Mouse (Mus musculus): Measurements from ENCODE around the gene Plxna3. TPM values are rescaled to one million over a fixed set of nuclear protein-coding genes. Genes with fewer than 3 reads are reported as not detected.
"Not testable (repeated sequence)": the region's sequence is repeated elsewhere in the genome, so short reads cannot be mapped to it uniquely, and the experiment has no call there.

The Plxna3 gene
- total RNA-seq (2015; ENCODE audit: low replicate concordance) (0.42 TPM in 1 of 2 replicates, not detected in the other), total RNA-seq (2017; ENCODE audit: low replicate concordance) (0.34 and 2.6 TPM in 2 replicates)

DNA sequence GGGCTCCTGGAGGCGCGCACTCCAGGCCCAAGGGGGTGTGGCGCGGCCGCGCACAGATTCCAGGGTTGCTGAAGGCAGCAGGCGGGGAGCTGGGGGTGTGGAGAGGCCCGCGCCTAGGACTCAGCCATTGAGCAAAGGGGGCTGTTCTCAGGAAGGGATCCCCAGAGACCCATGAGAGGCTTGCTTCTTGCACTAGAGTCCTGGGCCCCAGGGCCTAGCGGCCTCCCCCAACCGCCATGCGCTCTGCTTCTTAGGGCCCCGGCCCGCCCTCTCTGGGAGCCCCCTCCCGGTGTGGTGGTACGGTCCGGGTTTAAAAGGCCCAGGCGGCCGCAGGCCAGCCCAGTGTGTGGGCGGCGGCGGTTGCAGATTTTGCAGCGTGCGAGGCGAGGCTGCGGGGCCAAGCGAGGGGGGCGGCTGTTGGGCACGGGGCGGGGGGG is at the start of gene Plxna3:
Plxna3 (plus strand) TSS at position 342 of the 437 bp plus-strand sequence.
- ATAC-seq (replicated peaks; ENCODE audit: low FRiP score, poor library complexity, severe bottlenecking), result peak; percentile 69; the same call in 1 of the 2 replicates

GRCm38 (mm10) chrX:74281041-74281731 is 47.7 kb upstream of the Plxna3 start:
- ATAC-seq (replicated peaks; ENCODE audit: low FRiP score, poor library complexity, severe bottlenecking), result 0 out of 2 replicates have a peak, but pooled peaks have one; percentile 4

DNA sequence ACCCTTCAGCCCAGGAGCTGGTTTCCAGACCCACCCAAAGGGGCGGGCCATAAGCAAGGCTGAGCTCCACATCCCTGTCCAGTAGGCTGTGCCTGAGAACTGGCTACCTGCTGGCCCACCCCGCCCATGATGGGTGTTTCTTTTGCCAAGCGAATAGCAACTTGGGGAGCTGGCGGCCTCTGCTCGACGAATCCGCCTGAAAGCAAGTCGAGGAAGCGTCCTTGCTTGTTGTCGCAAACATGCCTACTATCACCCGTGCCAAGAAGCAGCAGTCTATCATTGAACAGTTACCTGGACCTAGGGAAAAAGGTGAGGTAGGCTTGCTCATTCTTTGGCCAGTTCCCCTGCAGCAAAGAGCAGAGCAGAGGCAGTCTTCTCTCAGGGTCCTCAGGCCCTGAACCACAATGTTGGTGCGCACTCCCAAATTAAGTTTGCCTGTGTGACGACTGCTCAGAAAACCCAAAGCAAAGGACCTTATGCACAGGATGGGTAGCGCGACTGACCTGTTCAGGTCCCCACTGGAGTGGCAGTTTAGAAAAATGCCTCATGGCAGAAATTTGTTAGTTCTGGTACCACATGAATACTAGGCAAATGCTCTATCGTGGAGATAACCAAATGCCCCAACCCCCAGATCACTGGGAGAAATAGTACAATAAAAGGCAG is 47.0 kb upstream of the Plxna3 start, which contains the start of the genes Taz and Dnase1l1:
Taz (plus strand) TSS at position 181 of the 663 bp plus-strand sequence.
Dnase1l1 (minus strand) TSS at position 606 of the 663 bp plus-strand sequence.
- peak; percentile 93 for ATAC-seq (replicated peaks; ENCODE audit: low FRiP score, poor library complexity, severe bottlenecking)

GRCm38 (mm10) chrX:74282395-74283091 is 46.3 kb upstream of the Plxna3 start:
- ATAC-seq (replicated peaks; ENCODE audit: low FRiP score, poor library complexity, severe bottlenecking), result peak; percentile 76

- ATAC-seq (replicated peaks; ENCODE audit: low FRiP score, poor library complexity, severe bottlenecking), result 0 out of 2 replicates have a peak, but pooled peaks have one; percentile 1
These were observed 45.8 kb upstream of the Plxna3 start for GRCm38 (mm10) chrX:74283092-74283437.

- ATAC-seq (replicated peaks; ENCODE audit: low FRiP score, poor library complexity, severe bottlenecking), result no peak
These were observed 35.4 kb upstream of the Plxna3 start for GRCm38 (mm10) chrX:74293431-74293830.

GRCm38 (mm10) chrX:74296538-74297448 is 32.1 kb upstream of the Plxna3 start, which contains the start of gene Atp6ap1:
Atp6ap1 (plus strand) TSS chrX:74297097.
- peak; percentile 98 for ATAC-seq (replicated peaks; ENCODE audit: low FRiP score, poor library complexity, severe bottlenecking)

GRCm38 (mm10) chrX:74298348-74298747 is 30.5 kb upstream of the Plxna3 start:
- ATAC-seq (replicated peaks; ENCODE audit: low FRiP score, poor library complexity, severe bottlenecking), result no peak

DNA sequence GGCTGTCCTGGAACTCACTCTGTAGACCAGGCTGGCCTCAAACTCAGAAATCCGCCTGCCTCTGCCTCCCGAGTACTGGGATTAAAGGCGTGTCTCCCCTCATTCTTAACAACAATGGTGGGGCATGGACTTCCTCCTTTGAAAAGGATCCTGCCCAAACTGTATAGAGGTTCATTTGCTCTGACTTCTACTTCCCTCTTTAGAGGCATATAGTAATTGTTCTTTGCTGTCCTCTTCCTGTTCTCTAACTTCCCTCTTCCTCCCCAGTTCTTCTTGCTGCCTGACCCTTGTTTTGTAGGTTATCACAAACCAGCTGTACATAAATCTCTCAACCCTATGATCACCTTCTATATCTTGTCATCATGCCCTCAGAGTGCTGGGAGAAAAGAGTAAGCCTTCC is 29.1 kb upstream of the Plxna3 start:
- ATAC-seq (replicated peaks; ENCODE audit: low FRiP score, poor library complexity, severe bottlenecking), result no peak

DNA sequence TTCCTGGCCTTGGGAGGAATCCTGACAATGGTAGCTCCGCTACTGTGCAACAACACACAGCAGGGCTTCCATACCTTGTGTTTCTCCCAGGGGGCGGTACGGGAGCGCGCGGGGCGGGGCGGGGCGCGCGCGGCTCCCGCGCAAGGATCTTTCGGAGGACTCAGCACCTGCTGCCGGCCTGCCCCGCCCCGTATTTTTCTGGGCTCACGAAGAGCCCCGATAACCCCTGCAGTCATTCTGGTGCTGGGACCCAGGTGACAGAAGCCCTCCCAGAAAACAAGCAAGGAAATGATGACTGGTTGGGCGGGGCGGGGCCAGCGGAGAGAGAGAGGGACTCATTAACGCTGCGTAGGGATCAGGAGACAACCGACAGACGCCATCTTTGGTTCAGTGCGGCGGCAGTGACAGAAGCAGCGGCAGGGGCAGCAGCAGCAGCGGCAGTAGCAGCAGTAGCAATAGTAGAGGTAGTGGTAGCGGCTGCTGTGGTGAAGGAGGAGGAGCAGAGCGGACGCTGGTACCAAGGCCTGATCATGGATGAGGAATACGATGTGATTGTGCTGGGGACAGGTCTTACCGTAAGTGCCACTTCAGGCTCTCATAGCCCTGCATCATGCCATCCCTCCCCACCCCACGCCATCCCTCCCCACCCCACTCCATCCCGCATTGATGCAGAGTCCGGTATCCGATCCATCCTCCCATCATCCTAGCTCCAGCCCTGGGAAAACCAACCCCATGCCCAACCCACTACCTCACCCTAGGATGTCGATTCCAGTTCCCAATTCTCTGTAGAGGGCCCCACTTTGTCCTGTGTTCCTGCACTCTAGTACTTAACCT is 23.8 kb upstream of the Plxna3 start, which contains the start of gene Gdi1:
Gdi1 (plus strand) TSS at position 132 of the 834 bp plus-strand sequence.
- ATAC-seq (replicated peaks; ENCODE audit: low FRiP score, poor library complexity, severe bottlenecking), result peak; percentile 94

DNA sequence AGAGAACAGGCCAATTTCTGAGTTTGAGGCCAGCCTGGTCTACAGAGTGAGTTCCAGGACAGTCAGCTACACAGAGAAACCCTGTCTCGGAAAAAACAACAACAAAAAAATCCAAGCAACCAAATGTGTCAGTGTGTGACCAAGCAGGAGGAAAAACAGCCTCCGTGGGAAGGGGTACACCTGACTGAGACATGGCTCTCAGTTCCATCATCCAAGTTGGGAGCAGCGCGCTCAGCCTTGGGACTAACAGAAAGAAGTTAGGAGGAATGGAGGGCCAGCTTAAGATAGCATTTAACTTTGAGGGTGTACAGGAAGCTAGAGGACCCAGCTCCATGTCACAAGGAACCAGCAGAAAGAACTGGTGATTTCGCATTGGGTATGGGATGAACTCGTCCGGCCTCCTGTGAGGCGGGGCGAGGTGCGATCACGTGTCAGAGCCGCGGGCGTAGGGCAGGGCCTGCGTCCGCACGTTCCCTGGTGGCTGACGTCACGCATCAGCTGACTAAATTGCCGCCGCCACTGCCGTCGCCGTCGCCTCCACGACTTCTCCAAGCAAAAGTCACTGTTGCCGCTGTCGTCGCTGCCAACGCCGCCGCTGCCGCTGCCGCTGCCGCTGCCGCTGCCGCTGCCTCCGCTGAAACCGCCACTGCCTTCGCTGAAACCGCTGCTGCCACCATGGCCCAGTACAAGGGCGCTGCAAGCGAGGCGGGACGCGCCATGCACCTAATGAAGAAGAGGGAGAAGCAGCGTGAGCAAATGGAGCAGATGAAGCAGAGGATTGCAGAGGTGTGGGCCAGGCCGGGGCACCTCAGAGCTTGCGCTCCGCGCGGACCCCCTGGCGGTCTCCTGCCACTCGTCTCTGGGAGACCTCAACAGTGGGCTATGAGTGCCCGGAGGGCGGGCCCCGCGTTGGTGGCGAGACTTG is 16.1 kb upstream of the Plxna3 start, which contains the start of gene Fam50a:
Fam50a (plus strand) TSS at position 494 of the 925 bp plus-strand sequence.
- ATAC-seq (replicated peaks; ENCODE audit: low FRiP score, poor library complexity, severe bottlenecking), result peak; percentile 98

DNA sequence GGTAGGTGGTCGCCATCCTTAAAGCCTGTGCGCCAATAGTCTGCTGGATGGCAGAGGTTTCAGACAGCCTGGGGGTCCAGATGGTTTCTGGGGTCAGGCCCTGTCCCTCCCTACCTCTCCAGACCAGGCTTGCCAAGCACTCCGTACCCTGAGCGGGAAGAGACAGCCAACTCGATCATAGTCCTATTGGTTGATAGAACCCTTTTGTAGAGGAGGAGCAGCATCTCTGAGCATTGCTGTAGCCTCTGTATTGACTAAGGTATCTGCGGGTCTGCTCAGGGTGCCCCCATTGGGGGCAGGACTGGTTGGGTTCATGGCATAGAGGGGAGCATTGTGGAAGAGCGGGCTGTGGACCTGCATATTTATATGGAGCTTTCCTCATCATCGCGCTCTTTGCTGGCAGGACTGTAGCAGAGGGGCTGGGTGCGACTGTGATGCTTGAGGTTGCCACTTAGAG is 377 bp downstream of the Plxna3 start:
- no peak for ATAC-seq (replicated peaks; ENCODE audit: low FRiP score, poor library complexity, severe bottlenecking)

GRCm38 (mm10) chrX:74330166-74330930 is 1.5 kb downstream of the Plxna3 start:
- no peak for ATAC-seq (replicated peaks; ENCODE audit: low FRiP score, poor library complexity, severe bottlenecking)

DNA sequence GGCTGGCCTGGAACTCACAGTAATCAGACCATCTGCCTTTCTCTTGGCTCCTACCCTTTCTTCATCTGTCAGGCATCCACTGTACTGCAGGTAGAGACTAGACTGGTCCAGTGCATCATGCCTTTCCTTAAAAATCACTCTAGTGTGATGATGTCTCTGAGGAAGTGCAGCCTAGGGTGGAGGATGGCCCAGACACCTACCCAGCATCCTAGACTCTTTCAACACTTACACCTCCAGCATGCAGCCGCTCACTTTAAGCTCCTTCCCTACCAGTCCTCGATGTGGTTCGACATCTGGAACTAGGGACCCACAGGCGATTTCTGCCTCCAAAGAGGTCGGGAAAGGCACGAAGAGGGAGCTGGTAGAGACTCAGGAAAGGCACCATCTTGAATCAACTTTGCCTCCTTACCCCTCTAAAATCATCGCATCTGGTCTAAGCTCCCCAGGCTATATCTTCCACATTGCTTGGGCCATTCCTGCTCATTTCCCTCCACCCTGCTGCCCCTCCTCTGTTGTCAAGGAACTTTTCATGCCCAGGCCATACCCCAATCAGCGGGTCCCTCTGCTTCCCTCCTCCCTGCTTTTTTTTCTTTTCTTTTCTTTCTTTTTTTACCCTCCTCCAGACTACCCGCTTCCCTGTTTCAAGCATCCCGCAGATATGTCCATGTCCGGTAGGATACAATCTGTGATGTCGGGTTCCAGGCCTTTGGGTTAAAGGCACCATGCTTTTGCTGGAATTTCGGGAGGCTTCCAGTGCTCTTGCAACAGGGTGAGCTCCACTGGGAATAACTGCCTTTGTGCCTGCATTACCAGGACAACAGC is 24.0 kb downstream of the Plxna3 start:
- ATAC-seq (replicated peaks; ENCODE audit: low FRiP score, poor library complexity, severe bottlenecking), result peak; percentile 60

DNA sequence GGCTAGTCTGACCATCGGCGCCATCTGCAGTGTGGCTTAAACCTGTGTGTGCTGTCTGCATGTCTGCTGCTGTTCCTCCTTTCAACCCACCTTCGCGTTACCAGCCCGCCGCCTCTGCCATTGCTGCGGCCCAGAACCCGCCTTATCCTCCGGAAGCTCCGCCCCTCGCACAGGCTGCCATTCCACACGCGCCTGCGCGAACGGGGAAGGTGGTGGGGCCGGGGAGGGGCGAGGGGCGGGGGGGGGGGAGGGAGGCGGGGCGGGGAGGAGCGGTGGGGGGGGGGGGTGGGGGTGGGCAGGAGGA is 24.6 kb downstream of the Plxna3 start, which contains the start of gene Lage3:
Lage3 (minus strand) TSS at position 152 of the 304 bp plus-strand sequence.
- peak; percentile 99 for ATAC-seq (replicated peaks; ENCODE audit: low FRiP score, poor library complexity, severe bottlenecking)

DNA sequence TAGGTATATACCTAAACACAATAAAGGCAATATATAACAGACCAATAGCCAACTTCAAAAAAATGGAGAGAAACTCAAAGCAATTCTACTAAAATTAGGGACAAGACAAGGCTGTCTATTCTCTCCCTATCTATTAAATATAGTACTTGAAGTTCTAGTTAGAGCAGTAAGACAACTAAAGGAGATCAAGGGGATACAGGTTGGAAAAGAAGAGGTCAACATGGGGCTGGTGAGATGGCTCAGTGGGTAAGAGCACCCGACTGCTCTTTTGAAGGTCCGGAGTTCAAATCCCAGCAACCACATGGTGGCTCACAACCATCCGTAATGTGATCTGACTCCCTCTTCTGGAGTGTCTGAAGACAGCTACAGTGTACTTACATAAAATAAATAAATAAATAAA is 28.2 kb downstream of the Plxna3 start:
- not testable (repeated sequence) for ATAC-seq (replicated peaks; ENCODE audit: low FRiP score, poor library complexity, severe bottlenecking)
